Mouse (Mus musculus): ENCODE data around the gene Mmp14.
A peak's percentile ranks its signal among the peaks of the same experiment; 100 is the strongest.

Mmp14 gene

GRCm38 (mm10) chr14:54474744-54475143 is 43.3 kb downstream of the Mmp14 start:
- no peak for DNase-seq (ENCODE audit: low spot score in 2 of 2)

GRCm38 (mm10) chr14:54475941-54476844 is 44.8 kb downstream of the Mmp14 start, which contains the start of gene Rem2:
TSS of gene Rem2 (plus strand) at chr14:54476100.
- DNase-seq (ENCODE audit: low spot score in 2 of 2), result no peak

DNA sequence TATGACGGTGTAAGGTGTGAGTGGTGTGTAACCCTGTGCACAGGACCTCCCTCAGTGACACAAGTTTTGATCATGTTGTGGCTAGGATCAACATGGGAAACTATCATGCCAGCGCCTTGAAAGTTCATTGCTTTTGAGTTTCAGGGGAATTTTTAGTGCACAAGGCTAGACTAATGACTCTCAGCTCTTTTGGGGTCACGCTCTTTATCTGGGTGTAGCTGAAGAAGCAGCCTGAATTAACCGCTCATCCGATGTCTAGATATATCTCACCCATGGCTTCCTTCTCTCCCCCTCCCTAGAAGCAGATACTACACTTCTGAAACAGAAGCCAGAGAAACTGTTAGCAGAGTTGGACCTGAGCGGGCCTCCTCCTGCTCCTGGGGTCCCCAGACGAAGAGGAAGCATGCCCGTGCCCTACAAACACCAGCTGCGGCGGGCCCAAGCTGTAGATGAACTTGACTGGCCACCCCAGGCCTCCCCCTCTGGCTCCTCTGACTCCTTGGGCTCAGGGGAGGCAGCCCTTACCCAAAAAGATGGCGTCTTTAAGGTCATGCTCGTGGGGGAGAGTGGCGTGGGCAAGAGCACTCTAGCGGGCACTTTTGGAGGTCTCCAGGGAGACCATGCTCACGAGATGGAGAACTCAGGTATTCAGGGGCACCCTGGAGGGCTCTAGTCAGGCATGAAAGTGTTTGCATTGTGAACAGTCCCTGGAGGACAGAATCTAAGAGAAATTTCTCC is 45.9 kb downstream of the Mmp14 start:
- DNase-seq (ENCODE audit: low spot score in 2 of 2), result peak in 1 of 2 experiments; percentile 45

DNA sequence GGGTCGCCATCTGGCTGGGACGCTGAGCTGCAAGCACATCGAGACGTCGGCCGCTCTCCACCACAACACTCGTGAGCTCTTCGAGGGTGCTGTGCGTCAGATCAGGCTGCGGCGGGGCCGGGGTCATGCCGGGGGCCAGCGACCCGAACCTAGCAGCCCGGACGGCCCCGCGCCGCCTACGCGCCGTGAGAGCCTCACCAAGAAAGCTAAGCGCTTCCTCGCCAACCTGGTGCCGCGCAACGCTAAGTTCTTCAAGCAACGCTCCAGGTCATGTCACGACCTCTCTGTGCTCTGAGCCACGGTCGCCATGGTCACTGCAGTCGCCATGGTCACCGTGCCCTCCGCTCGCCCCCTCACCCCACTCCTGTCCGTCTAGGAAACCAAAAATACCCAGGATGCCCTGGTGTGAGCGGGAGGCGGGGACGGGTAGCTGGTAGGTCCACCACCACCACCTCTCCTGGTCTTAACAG is 48.1 kb downstream of the Mmp14 start:
- peak; percentile 52 for DNase-seq (ENCODE audit: low spot score in 2 of 2)

- DNase-seq (ENCODE audit: low spot score in 2 of 2), result peak; percentile 64 to 69
Measured at GRCm38 (mm10) chr14:54480673-54481072, 49.3 kb downstream of the Mmp14 start.

DNA sequence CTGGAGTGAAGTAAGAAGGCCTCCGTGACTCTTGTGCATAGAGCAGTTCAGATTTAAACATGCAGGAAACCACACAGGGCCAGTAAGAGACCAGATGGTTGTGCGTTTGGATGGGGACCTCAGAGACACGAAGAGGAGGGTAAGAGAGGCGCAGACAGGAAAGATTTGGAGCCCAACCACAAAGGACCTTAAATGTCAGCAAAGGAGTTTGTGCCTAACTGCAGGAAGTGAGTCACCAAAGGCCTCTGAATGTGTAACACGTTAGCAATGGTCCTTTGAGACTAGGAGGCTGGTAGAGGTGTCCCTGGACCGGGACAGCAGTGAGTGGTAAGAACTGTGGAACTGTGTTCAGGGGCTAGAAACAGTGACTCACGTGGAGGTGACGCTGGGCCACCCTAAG is 50.0 kb downstream of the Mmp14 start:
- DNase-seq (ENCODE audit: low spot score in 2 of 2), result no peak

DNA sequence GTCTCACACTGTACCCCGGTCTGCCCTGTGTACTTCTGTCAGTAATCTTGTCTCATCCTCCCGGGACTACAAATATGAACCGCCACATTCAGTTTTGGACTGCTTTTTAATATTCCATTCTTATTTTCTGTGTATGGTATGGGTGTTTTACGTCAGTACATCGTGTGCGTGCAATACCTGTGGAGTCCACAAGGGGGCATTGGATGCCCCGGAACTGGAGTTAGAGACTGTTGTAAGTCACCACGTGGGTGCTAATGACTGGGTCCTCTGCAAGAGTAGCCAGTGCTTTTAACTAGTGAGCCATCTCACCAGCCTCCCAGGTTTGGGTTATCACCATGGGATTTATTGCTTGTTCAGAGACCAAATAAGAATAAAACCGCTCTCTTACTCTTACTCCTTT is 51.1 kb downstream of the Mmp14 start:
- DNase-seq (ENCODE audit: low spot score in 2 of 2), result peak in 1 of 2 experiments; percentile 68

GRCm38 (mm10) chr14:54485899-54486298 is 54.5 kb downstream of the Mmp14 start:
- no peak for DNase-seq (ENCODE audit: low spot score in 2 of 2)

DNA sequence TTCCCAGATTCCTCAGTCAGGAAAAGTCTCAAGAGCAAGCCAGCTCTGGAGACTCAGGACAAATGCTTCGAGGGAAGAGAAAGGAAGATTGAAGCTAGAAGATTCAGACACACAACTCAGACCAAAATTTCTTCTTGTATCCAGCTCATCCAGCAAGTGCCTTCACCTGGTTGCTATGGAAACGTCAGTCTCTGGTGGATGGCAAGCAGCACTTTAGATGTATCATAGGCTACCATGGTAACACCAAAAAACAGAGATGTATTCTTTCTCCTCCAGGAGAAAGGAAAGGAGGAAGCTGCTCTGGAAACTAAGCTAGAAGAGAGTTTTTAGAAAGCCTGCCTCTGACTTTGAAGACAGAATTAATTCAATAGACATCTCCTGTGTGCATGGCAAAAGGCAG is 56.3 kb downstream of the Mmp14 start:
- DNase-seq (ENCODE audit: low spot score in 2 of 2), result no peak

- DNase-seq (ENCODE audit: low spot score in 2 of 2), result no peak
Measured at GRCm38 (mm10) chr14:54488350-54488749, 56.9 kb downstream of the Mmp14 start.

DNA sequence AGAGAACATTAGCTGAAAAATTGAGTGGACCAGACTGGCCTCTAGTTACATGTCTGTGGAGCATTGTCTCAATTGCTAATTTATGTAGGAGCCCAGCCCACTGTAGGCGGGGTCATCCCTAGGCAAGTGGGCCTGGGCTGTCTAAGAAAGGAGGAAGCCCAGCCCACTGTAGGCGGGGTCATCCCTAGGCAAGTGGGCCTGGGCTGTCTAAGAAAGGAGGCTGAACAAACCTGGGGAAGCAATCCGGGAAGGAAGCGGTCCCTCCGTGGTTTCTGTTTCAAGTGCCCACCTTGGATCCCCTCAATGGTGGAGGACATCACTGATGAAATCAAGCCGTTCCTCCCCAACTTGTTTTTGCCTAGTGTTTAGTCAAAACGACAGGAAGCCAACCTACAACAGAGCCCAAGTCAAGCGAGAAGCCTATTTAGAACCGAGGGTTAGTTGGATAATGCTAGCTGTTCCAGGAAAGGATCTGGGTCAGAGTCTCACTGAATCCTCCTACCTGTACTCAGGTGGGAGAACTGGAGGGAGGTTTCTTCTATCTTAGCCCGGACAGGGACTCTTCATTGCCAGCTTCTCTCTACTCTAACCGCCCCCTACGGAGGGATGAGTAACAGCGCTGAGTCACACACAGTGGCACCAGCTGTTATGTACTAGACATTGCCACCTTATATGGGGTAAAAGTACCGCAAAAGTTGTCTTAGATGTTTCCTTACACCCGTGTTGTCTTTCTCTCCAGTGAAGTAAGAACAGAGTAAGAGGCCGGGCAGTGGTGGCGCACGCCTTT is 61.1 kb downstream of the Mmp14 start:
- peak in 1 of 2 experiments; percentile 32 for DNase-seq (ENCODE audit: low spot score in 2 of 2)

DNA sequence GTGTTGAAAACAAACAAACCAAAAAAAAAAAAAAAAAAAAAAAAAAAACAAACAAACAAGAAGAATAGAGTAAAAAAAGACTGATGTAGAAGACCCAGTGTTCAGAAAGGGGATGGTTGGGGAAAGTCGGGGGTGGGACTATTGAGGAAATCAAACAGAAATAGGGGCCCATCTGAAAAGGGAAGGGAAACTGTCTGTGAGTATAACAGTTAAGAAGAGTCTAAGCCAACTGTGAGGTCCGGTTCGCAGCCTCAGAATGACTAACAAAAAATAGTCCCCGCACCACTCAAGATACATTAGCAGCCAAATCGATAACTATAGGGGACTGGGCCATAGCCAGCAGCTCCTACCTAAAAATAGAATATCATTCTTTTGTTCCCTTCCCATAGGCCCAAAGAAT is 61.8 kb downstream of the Mmp14 start:
- no peak for DNase-seq (ENCODE audit: low spot score in 2 of 2)

DNA sequence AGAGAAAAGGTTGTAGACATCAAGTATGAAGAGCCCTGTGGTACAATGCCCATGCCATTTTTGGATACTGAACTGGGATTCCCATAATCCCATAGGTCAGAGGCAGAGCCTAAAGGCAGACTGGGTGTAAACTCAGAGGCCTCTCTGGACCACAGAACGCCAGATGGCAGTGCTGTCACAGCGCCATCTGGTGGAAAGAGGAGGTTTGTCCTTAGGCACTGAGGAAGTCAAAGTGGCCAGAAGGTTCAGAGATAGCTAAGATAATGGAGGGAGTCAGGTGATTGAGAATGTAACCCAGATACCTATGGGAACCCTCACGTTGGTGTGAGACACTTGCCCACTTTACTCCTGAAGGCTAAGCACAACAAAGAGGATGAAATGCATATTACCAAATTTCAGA is 62.8 kb downstream of the Mmp14 start:
- DNase-seq (ENCODE audit: low spot score in 2 of 2), result peak; percentile 70 to 72
